Mouse (Mus musculus) activated CD4-positive, CD25-positive, alpha-beta regulatory T cell, adult 4 months (primary cell): ENCODE data around the gene Apoc3. TPM values are rescaled to one million over a fixed set of nuclear protein-coding genes. Genes with fewer than 3 reads are reported as not detected.

Source experiments
- ATAC-seq: one replicate; pipeline ENCODE4 v1.8.0; 2017
- polyA plus RNA-seq, 2 experiments: library from polyadenylated mRNA; unstranded; fragments of 100-300 nt; shearing (Covaris generic); gene quantifications; one replicate each; pipeline ENCODE4 v1.2.1; 2017

The Apoc3 gene
- not detected for polyA plus RNA-seq

GRCm38 (mm10) chr9:46235596-46235648, at the start of gene Apoc3:
Gene Apoc3, minus strand, starts transcription at chr9:46235636.
- ATAC-seq = no peak

- ATAC-seq = peak; percentile 91
These were observed 47.4 kb upstream of the Apoc3 start, which contains the start of gene Bud13 for GRCm38 (mm10) chr9:46282631-46283436. Gene Bud13, plus strand, starts transcription at chr9:46283008.

GRCm38 (mm10) chr9:46274494-46274893, 39.1 kb upstream of the Apoc3 start:
- no peak for ATAC-seq

GRCm38 (mm10) chr9:46272677-46273454, 37.4 kb upstream of the Apoc3 start, which contains the start of gene Zpr1:
Gene Zpr1, plus strand, starts transcription at chr9:46273064.
- peak; percentile 95 for ATAC-seq

GRCm38 (mm10) chr9:46272070-46272469, 36.6 kb upstream of the Apoc3 start:
- peak; percentile 35 for ATAC-seq

- no peak for ATAC-seq
These were observed 35.3 kb upstream of the Apoc3 start for GRCm38 (mm10) chr9:46270782-46271181.

GRCm38 (mm10) chr9:46269125-46269524, 33.7 kb upstream of the Apoc3 start:
- ATAC-seq = no peak

- no peak for ATAC-seq
These were observed 33.0 kb upstream of the Apoc3 start, which contains the start of gene Apoa5 for GRCm38 (mm10) chr9:46268343-46268873. Gene Apoa5, plus strand, starts transcription at chr9:46268633.

- no peak for ATAC-seq
These were observed 25.7 kb upstream of the Apoc3 start for GRCm38 (mm10) chr9:46261131-46261530.

- ATAC-seq = no peak
These were observed 23.7 kb upstream of the Apoc3 start for GRCm38 (mm10) chr9:46259111-46259510.

- no peak for ATAC-seq
These were observed 22.1 kb upstream of the Apoc3 start for GRCm38 (mm10) chr9:46257546-46257945.

GRCm38 (mm10) chr9:46256658-46257385, 21.4 kb upstream of the Apoc3 start:
- no peak for ATAC-seq

- no peak for ATAC-seq
These were observed 20.7 kb upstream of the Apoc3 start for GRCm38 (mm10) chr9:46256177-46256576.

- ATAC-seq = no peak
These were observed 11.4 kb upstream of the Apoc3 start for GRCm38 (mm10) chr9:46246752-46247324.

- ATAC-seq = no peak
These were observed 8.1 kb upstream of the Apoc3 start for GRCm38 (mm10) chr9:46243584-46243983.

- no peak for ATAC-seq
These were observed 7.7 kb upstream of the Apoc3 start for GRCm38 (mm10) chr9:46243122-46243521.

- ATAC-seq = no peak
These were observed 6.4 kb upstream of the Apoc3 start for GRCm38 (mm10) chr9:46241818-46242217.

- no peak for ATAC-seq
These were observed 5.2 kb upstream of the Apoc3 start, which contains the start of gene Apoa4 for GRCm38 (mm10) chr9:46240526-46241153. Gene Apoa4, plus strand, starts transcription at chr9:46240696.

GRCm38 (mm10) chr9:46238850-46239249, 3.4 kb upstream of the Apoc3 start:
- ATAC-seq = no peak

- no peak for ATAC-seq
These were observed 213 bp upstream of the Apoc3 start for GRCm38 (mm10) chr9:46235649-46236048.

GRCm38 (mm10) chr9:46235196-46235595, 240 bp downstream of the Apoc3 start:
- ATAC-seq = no peak

GRCm38 (mm10) chr9:46230450-46230975, 4.9 kb downstream of the Apoc3 start:
- no peak for ATAC-seq
